Mouse (Mus musculus) lung, embryonic 15.5 days (tissue): ENCODE measurements around the gene Ampd2. TPM values are rescaled to one million over a fixed set of nuclear protein-coding genes. Genes with fewer than 3 reads are reported as not detected.

ENCODE experiments used
- ATAC-seq: fragments of 200-750 bp; cut with Nextera tagmentation; 2 replicates; pipeline ENCODE4 v1.8.0; 2017; ENCODE audit warnings: moderate number of reproducible peaks, borderline replicate concordance; ENCODE audit not compliant: low FRiP score, low TSS enrichment; ENCODE audit errors: extremely low read depth
- H3K27ac ChIP-seq: fragments of 300-500 bp; sonication (generic); 2 replicates; pipeline ENCODE4 v1.5.1; 2015; ENCODE audit warnings: moderate library complexity, mild to moderate bottlenecking, inconsistent platforms
- H3K27me3 ChIP-seq: fragments of 300-500 bp; sonication (generic); 2 replicates; pipeline ENCODE4 v1.6.1; 2015; ENCODE audit warnings: inconsistent platforms
- H3K36me3 ChIP-seq: fragments of 300-500 bp; sonication (generic); 2 replicates; pipeline ENCODE4 v1.6.1; 2015; ENCODE audit warnings: inconsistent platforms
- H3K4me1 ChIP-seq: fragments of 300-500 bp; sonication (generic); 2 replicates; pipeline ENCODE4 v1.6.1; 2015; ENCODE audit warnings: inconsistent platforms
- H3K4me2 ChIP-seq: fragments of 300-500 bp; sonication (generic); 2 replicates; pipeline ENCODE4 v1.6.1; 2015; ENCODE audit warnings: inconsistent platforms, mild to moderate bottlenecking, moderate library complexity
- H3K4me3 ChIP-seq: fragments of 300-500 bp; sonication (generic); 2 replicates; pipeline ENCODE4 v1.5.1; 2015; ENCODE audit warnings: mild to moderate bottlenecking, inconsistent platforms
- H3K9ac ChIP-seq: fragments of 300-500 bp; sonication (generic); 2 replicates; pipeline ENCODE4 v1.6.1; 2015; ENCODE audit warnings: inconsistent platforms
- H3K9me3 ChIP-seq: fragments of 300-500 bp; sonication (generic); 2 replicates; pipeline ENCODE4 v1.6.1; 2016; ENCODE audit warnings: inconsistent platforms
- WGBS: fragments of 180-500 bp; shearing (Covaris S2); methylation state at CpG from one replicate; pipeline ENCODE4 v1.1.7; 2015; 5-methylcytosine and 5-hydroxymethylcytosine counted together
- polyA plus RNA-seq: library from polyadenylated mRNA; unstranded; fragments of >200 nt; fragmentation: Nextera tagmentation; extraction: Ambion mirVana; gene quantifications from 2 replicates; pipeline ENCODE4 v1.2.1, GENCODE M21; 2015

Ampd2 gene
- polyA plus RNA-seq, 1 experiment from 2014 or later = 38.4 TPM

GRCm38 (mm10) chr3:108064672-108065071 is 21.8 kb downstream of the Ampd2 start:
- no peaks in the 10 kb centered on the region for H3K36me3 ChIP-seq
- H3K27ac ChIP-seq = no peak overlapping the region
- no peaks in the 10 kb centered on the region for H3K4me1 ChIP-seq
- 66% methylated on average over 4 of the region's 4 CpGs for WGBS
- H3K4me2 ChIP-seq = no peak overlapping the region
- no peaks in the 10 kb centered on the region for H3K9me3 ChIP-seq
- no peak overlapping the region for H3K4me3 ChIP-seq
- ATAC-seq = no peak; the same call in 1 of the 2 replicates
- H3K27me3 ChIP-seq = no peaks in the 10 kb centered on the region
- no peak overlapping the region for H3K9ac ChIP-seq

GRCm38 (mm10) chr3:108062648-108063047 is 23.8 kb downstream of the Ampd2 start:
- H3K4me1 ChIP-seq = no peaks in the 10 kb centered on the region
- no peak overlapping the region for H3K4me3 ChIP-seq
- H3K36me3 ChIP-seq = no peaks in the 10 kb centered on the region
- 76% methylated on average over 8 of the region's 8 CpGs for WGBS
- H3K27ac ChIP-seq = no peak overlapping the region
- no peak for ATAC-seq
- H3K4me2 ChIP-seq = no peak overlapping the region
- H3K9ac ChIP-seq = no peak overlapping the region
- H3K27me3 ChIP-seq = no peaks in the 10 kb centered on the region
- H3K9me3 ChIP-seq = no peaks in the 10 kb centered on the region

GRCm38 (mm10) chr3:108061420-108061819 is 25.0 kb downstream of the Ampd2 start:
- no peaks in the 10 kb centered on the region for H3K9me3 ChIP-seq
- no peaks in the 10 kb centered on the region for H3K4me1 ChIP-seq
- no peak overlapping the region for H3K27ac ChIP-seq
- H3K9ac ChIP-seq = no peak overlapping the region
- 10% methylated on average over 7 of the region's 7 CpGs for WGBS
- peak overlapping the region; percentile 36; the same call in 1 of the 2 replicates for H3K4me2 ChIP-seq
- no peaks in the 10 kb centered on the region for H3K36me3 ChIP-seq
- no peak for ATAC-seq
- H3K4me3 ChIP-seq = no peak overlapping the region
- no peaks in the 10 kb centered on the region for H3K27me3 ChIP-seq

- no peak for ATAC-seq
Measured at GRCm38 (mm10) chr3:108050493-108050892, 36.0 kb downstream of the Ampd2 start.

GRCm38 (mm10) chr3:108048306-108048705 is 38.1 kb downstream of the Ampd2 start:
- H3K27ac ChIP-seq = no peak overlapping the region
- peaks cover 11% of the 10 kb centered on the region; the same call in 1 of the 2 replicates for H3K4me1 ChIP-seq
- no peak overlapping the region for H3K9ac ChIP-seq
- 34% methylated on average over 3 of the region's 3 CpGs for WGBS
- no peaks in the 10 kb centered on the region for H3K9me3 ChIP-seq
- no peak for ATAC-seq
- no peak overlapping the region for H3K4me3 ChIP-seq
- no peaks in the 10 kb centered on the region for H3K27me3 ChIP-seq
- no peaks in the 10 kb centered on the region for H3K36me3 ChIP-seq
- H3K4me2 ChIP-seq = no peak overlapping the region

More at GRCm38 (mm10) chr3:108050493-108050892, 36.0 kb downstream of the Ampd2 start:
- Histone ChIP-seq H3K4me1 (no peaks in the 10 kb centered on the region), H3K4me2 (no peak overlapping the region), H3K9ac (no peak overlapping the region), H3K36me3 (no peaks in the 10 kb centered on the region), H3K27ac (no peak overlapping the region), H3K9me3 (no peaks in the 10 kb centered on the region), H3K4me3 (no peak overlapping the region), H3K27me3 (no peaks in the 10 kb centered on the region)
- WGBS = 85% methylated on average over 5 of the region's 5 CpGs

GRCm38 (mm10) chr3:108046944-108047655 is 39.4 kb downstream of the Ampd2 start:
- H3K4me3 ChIP-seq = no peak overlapping the region
- no peak overlapping the region for H3K4me2 ChIP-seq
- ATAC-seq = no peak
- H3K4me1 ChIP-seq = peaks cover 11% of the 10 kb centered on the region; the same call in 1 of the 2 replicates
- no peak overlapping the region for H3K9ac ChIP-seq
- no peaks in the 10 kb centered on the region for H3K9me3 ChIP-seq
- H3K27ac ChIP-seq = no peak overlapping the region
- WGBS = 83% methylated on average over 2 of the region's 2 CpGs
- H3K27me3 ChIP-seq = no peaks in the 10 kb centered on the region
- no peaks in the 10 kb centered on the region for H3K36me3 ChIP-seq

GRCm38 (mm10) chr3:108044394-108045140 is 41.9 kb downstream of the Ampd2 start, which contains the start of gene Gstm4:
Gstm4 (minus strand) TSS chr3:108044894.
- peak within 1 kb of the TSS; percentile 55 for H3K27ac ChIP-seq
- ATAC-seq = peak; percentile 96
- peak within 1 kb of the TSS; percentile 55 for H3K4me3 ChIP-seq
- H3K36me3 ChIP-seq = no peaks in the 10 kb centered on the region
- H3K9ac ChIP-seq = peak within 1 kb of the TSS; percentile 54
- no peaks in the 10 kb centered on the region for H3K9me3 ChIP-seq
- H3K4me2 ChIP-seq = peak within 1 kb of the TSS; percentile 92
- H3K27me3 ChIP-seq = no peaks in the 10 kb centered on the region
- 2% methylated on average over 29 of the region's 29 CpGs for WGBS
- H3K4me1 ChIP-seq = peaks cover 11% of the 10 kb centered on the region; the same call in 1 of the 2 replicates

- no peak overlapping the region for H3K4me3 ChIP-seq
- H3K9me3 ChIP-seq = no peaks in the 10 kb centered on the region
- H3K9ac ChIP-seq = no peak overlapping the region
- no peak for ATAC-seq
- H3K4me2 ChIP-seq = no peak overlapping the region
- no peak overlapping the region for H3K27ac ChIP-seq
- no peaks in the 10 kb centered on the region for H3K36me3 ChIP-seq
- H3K4me1 ChIP-seq = 0 out of 2 replicates have a peak, but pooled peaks cover 1% of the 10 kb centered on the region
- 55% methylated on average over 5 of the region's 5 CpGs for WGBS
- H3K27me3 ChIP-seq = 0 out of 2 replicates have a peak, but pooled peaks cover 3% of the 10 kb centered on the region
Measured at GRCm38 (mm10) chr3:108033156-108033555, 53.3 kb downstream of the Ampd2 start.

- H3K27me3 ChIP-seq = 0 out of 2 replicates have a peak, but pooled peaks cover 3% of the 10 kb centered on the region
- H3K27ac ChIP-seq = no peak overlapping the region
- ATAC-seq = no peak
- H3K9me3 ChIP-seq = no peaks in the 10 kb centered on the region
- no peak overlapping the region for H3K4me3 ChIP-seq
- no peak overlapping the region for H3K9ac ChIP-seq
- no peaks in the 10 kb centered on the region for H3K36me3 ChIP-seq
- no peak overlapping the region for H3K4me2 ChIP-seq
- no peaks in the 10 kb centered on the region for H3K4me1 ChIP-seq
Measured at GRCm38 (mm10) chr3:108032113-108032512, 54.3 kb downstream of the Ampd2 start.

- Histone ChIP-seq H3K27ac (no peak overlapping the region), H3K4me3 (no peak overlapping the region), H3K4me1 (no peaks in the 10 kb centered on the region), H3K9ac (no peak overlapping the region), H3K27me3 (no peaks in the 10 kb centered on the region), H3K4me2 (no peak overlapping the region), H3K36me3 (no peaks in the 10 kb centered on the region), H3K9me3 (no peaks in the 10 kb centered on the region)
- 89% methylated on average over 4 of the region's 4 CpGs for WGBS
- no peak for ATAC-seq
Measured at GRCm38 (mm10) chr3:108028641-108029365, 57.6 kb downstream of the Ampd2 start.

- WGBS = 70% methylated on average over 1 of the region's 1 CpGs
- H3K4me2 ChIP-seq = no peak overlapping the region
- H3K4me3 ChIP-seq = no peak overlapping the region
- ATAC-seq = no peak
- no peak overlapping the region for H3K9ac ChIP-seq
- no peaks in the 10 kb centered on the region for H3K9me3 ChIP-seq
- no peaks in the 10 kb centered on the region for H3K36me3 ChIP-seq
- no peaks in the 10 kb centered on the region for H3K4me1 ChIP-seq
- no peaks in the 10 kb centered on the region for H3K27me3 ChIP-seq
- H3K27ac ChIP-seq = no peak overlapping the region
Measured at GRCm38 (mm10) chr3:108026597-108026996, 59.9 kb downstream of the Ampd2 start.
